8 mouse cellular contexts compared by ENCODE assay signal in the genomic region with DNA sequence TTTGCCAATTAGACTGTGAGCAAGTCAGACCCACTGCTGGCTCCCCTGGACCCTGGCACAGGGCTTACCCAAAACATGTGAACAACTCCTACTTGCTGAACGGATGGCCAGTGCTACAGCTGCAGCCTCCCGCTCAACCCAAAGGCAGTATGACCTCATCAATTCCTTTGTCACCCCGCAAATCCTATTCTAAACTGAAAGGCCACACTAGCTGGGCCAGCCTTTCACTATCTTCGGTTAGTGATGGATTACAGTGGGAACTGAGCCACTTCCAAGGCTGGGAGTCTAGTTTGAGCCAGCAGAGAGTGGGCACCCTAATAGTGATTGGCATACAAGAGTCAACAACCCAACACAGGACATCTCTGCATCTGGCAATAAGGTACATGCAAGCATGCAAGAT. TPM values are rescaled to one million over a fixed set of nuclear protein-coding genes. Genes with fewer than 3 reads are reported as not detected.
DNase-seq lines count a peak whose midpoint lies in the region; ATAC-seq and TF ChIP-seq lines count a peak whose summit lies in the region.

No protein-coding gene starts in this region.

- TF ChIP-seq CTCF in E14TG2a.4 (conservative IDR thresholded peaks at IDR 0.05; ENCODE audit: low read length), result no peak

- 3% methylated on average over 4 of the region's 4 CpGs for WGBS in hindbrain, embryonic 11.5 days
- 3% methylated on average over 4 of the region's 4 CpGs for WGBS in midbrain, embryonic 10.5 days

- no peak for ATAC-seq in hindbrain, embryonic 11.5 days (ENCODE audit: low FRiP score)

- peak overlapping the region; percentile 88 for H3K9ac ChIP-seq in hindbrain, embryonic 11.5 days (ENCODE audit: low read depth, low read length)

- no peaks in the 10 kb centered on the region for H3K9me3 ChIP-seq in E14TG2a.4 (ENCODE audit: low read length)
- H3K9me3 ChIP-seq in hindbrain, embryonic 11.5 days (ENCODE audit: control insufficient read depth, low read length), result no peaks in the 10 kb centered on the region
- H3K9me3 ChIP-seq in midbrain, embryonic 10.5 days (replicated peaks), result no peaks in the 10 kb centered on the region

- peak overlapping the region; percentile 97 for H3K4me3 ChIP-seq in E14TG2a.4 (replicated peaks; ENCODE audit: low read length)
- H3K4me3 ChIP-seq in hindbrain, embryonic 11.5 days (ENCODE audit: low read depth, low read length), result peak overlapping the region; percentile 94
- peak overlapping the region; percentile 100 for H3K4me3 ChIP-seq in midbrain, embryonic 10.5 days

- DNase-seq in heart, adult 11 months, result peak; percentile 93
- DNase-seq in heart, postnatal 36 days, result no peak
- peak; percentile 39 for DNase-seq in embryo, embryonic 11 days
- DNase-seq in hindbrain, embryonic 11.5 days (ENCODE audit: low spot score), result no peak
- peak; percentile 46 for DNase-seq in midbrain, embryonic 10.5 days (ENCODE audit: low spot score)
- DNase-seq in spleen, postnatal 14 days (ENCODE audit: low spot score in 2 of 2), result no peak
- DNase-seq in left cerebral cortex, postnatal 10 days (ENCODE audit: extremely low spot score in 1 of 2, low spot score in 2 of 2), result no peak

- H3K27ac ChIP-seq in hindbrain, embryonic 11.5 days (ENCODE audit: low read depth, low read length), result no peak overlapping the region
- peak overlapping the region; percentile 100 for H3K27ac ChIP-seq in midbrain, embryonic 10.5 days (replicated peaks)

- peak overlapping the region; percentile 94 for H3K4me2 ChIP-seq in hindbrain, embryonic 11.5 days (replicated peaks; ENCODE audit: low read depth, low read length)

- intact Hi-C loops in heart, postnatal 36 days (cut with DNase I), result loop anchor here (2.0 kb wide), 1 partner anchor 39 kb away; a partner anchor contains a TSS
- intact Hi-C loops in left cerebral cortex, postnatal 10 days (cut with DNase I), result no loop called here

- H3K4me1 ChIP-seq in E14TG2a.4 (replicated peaks; ENCODE audit: low read depth, low read length), result peaks cover 50% of the 10 kb centered on the region
- H3K4me1 ChIP-seq in hindbrain, embryonic 11.5 days (replicated peaks; ENCODE audit: control insufficient read depth, insufficient read depth, low read length), result peaks cover 13% of the 10 kb centered on the region; the same call in 1 of the 2 replicates
- peaks cover 29% of the 10 kb centered on the region for H3K4me1 ChIP-seq in midbrain, embryonic 10.5 days

- H3K27me3 ChIP-seq in E14TG2a.4 (ENCODE audit: insufficient read depth, low read length), result no peaks in the 10 kb centered on the region
- H3K27me3 ChIP-seq in hindbrain, embryonic 11.5 days (ENCODE audit: control insufficient read depth, insufficient read depth, low read length), result no peaks in the 10 kb centered on the region
- no peaks in the 10 kb centered on the region for H3K27me3 ChIP-seq in midbrain, embryonic 10.5 days (ENCODE audit: low read depth, poor library complexity, severe bottlenecking)

- peaks cover 52% of the 10 kb centered on the region for H3K36me3 ChIP-seq in E14TG2a.4 (ENCODE audit: insufficient read depth, low read length)
- H3K36me3 ChIP-seq in hindbrain, embryonic 11.5 days (ENCODE audit: control insufficient read depth, insufficient read depth, low read length), result peaks cover 14% of the 10 kb centered on the region
- H3K36me3 ChIP-seq in midbrain, embryonic 10.5 days, result peaks cover 42% of the 10 kb centered on the region

RNA-seq across cellular contexts. Expression of a gene that starts 0.9 kb away (rescaled TPM):
- 10 to 100 TPM; 12.7 to 14.6 TPM for total RNA-seq in heart, postnatal 36 days (2021)
- polyA plus RNA-seq in hindbrain, embryonic 11.5 days (2014; fragmentation: Nextera tagmentation; extraction: Ambion mirVana), result 36.3 and 36.7 TPM in 2 replicates
- polyA plus RNA-seq in midbrain, embryonic 10.5 days (2016; fragmentation: Nextera tagmentation; extraction: Ambion mirVana), result 46.1 and 47.6 TPM in 2 replicates
- total RNA-seq in left cerebral cortex, postnatal 10 days (2021), result 10 to 100 TPM; 41.8 to 44.2 TPM

RNA-seq across cellular contexts. Expression of a gene that starts 30.0 kb away (rescaled TPM):
- not detected for total RNA-seq in heart, postnatal 36 days (2021)
- polyA plus RNA-seq in hindbrain, embryonic 11.5 days (2014; fragmentation: Nextera tagmentation; extraction: Ambion mirVana), result 1.4 and 1.6 TPM in 2 replicates
- 1.9 and 2.2 TPM in 2 replicates for polyA plus RNA-seq in midbrain, embryonic 10.5 days (2016; fragmentation: Nextera tagmentation; extraction: Ambion mirVana)
- total RNA-seq in left cerebral cortex, postnatal 10 days (2021), result not detected

RNA-seq across cellular contexts. Expression of a gene that starts 39.6 kb away (rescaled TPM):
- 10 to 100 TPM; 34.5 to 42.1 TPM for total RNA-seq in heart, postnatal 36 days (2021)
- 1,115 and 1,160 TPM in 2 replicates for polyA plus RNA-seq in hindbrain, embryonic 11.5 days (2014; fragmentation: Nextera tagmentation; extraction: Ambion mirVana)
- polyA plus RNA-seq in midbrain, embryonic 10.5 days (2016; fragmentation: Nextera tagmentation; extraction: Ambion mirVana), result 1,186 and 1,334 TPM in 2 replicates
- total RNA-seq in left cerebral cortex, postnatal 10 days (2021), result 100 to 1,000 TPM; 116 to 122 TPM

RNA-seq across cellular contexts. Expression of a gene that starts 39.7 kb away (rescaled TPM):
- 10 to 100 TPM; 16.1 to 19.8 TPM for total RNA-seq in heart, postnatal 36 days (2021)
- polyA plus RNA-seq in hindbrain, embryonic 11.5 days (2014; fragmentation: Nextera tagmentation; extraction: Ambion mirVana), result 77.0 and 85.0 TPM in 2 replicates
- polyA plus RNA-seq in midbrain, embryonic 10.5 days (2016; fragmentation: Nextera tagmentation; extraction: Ambion mirVana), result 127 and 132 TPM in 2 replicates
- total RNA-seq in left cerebral cortex, postnatal 10 days (2021), result 10 to 100 TPM; 46.7 to 53.2 TPM

RNA-seq across cellular contexts. Expression of a gene that starts 53.2 kb away (rescaled TPM):
- total RNA-seq in heart, postnatal 36 days (2021), result 10 to 100 TPM; 19.7 to 21.5 TPM
- 7.5 and 8.3 TPM in 2 replicates for polyA plus RNA-seq in hindbrain, embryonic 11.5 days (2014; fragmentation: Nextera tagmentation; extraction: Ambion mirVana)
- polyA plus RNA-seq in midbrain, embryonic 10.5 days (2016; fragmentation: Nextera tagmentation; extraction: Ambion mirVana), result 9.4 and 11.3 TPM in 2 replicates
- 100 to 1,000 TPM; 104 TPM for total RNA-seq in left cerebral cortex, postnatal 10 days (2021)

Comparison
In these comparisons a context has a peak if more than half of its experiments do, and no peak if none do; other contexts are left out.
1. DNase-seq: peak in heart, adult 11 months (single experiment), embryo, embryonic 11 days (single experiment) and midbrain, embryonic 10.5 days (single experiment); none in heart, postnatal 36 days (0 of 2), hindbrain, embryonic 11.5 days (single experiment), spleen, postnatal 14 days (0 of 2) and left cerebral cortex, postnatal 10 days (0 of 2).
2. Peak in every context shown above with its lines, with median percentiles within 50 percentile points of each other: H3K4me3 ChIP-seq.